Mouse (Mus musculus): ENCODE results near the gene Gm9903. TPM values are rescaled to one million over a fixed set of nuclear protein-coding genes. Genes with fewer than 3 reads are reported as not detected.
A peak's percentile ranks its signal among the peaks of the same experiment; 100 is the strongest.

Gene Gm9903
- total and polyA plus RNA-seq, 3 experiments: 0.16 to 0.26 (median 0.21) TPM

DNA sequence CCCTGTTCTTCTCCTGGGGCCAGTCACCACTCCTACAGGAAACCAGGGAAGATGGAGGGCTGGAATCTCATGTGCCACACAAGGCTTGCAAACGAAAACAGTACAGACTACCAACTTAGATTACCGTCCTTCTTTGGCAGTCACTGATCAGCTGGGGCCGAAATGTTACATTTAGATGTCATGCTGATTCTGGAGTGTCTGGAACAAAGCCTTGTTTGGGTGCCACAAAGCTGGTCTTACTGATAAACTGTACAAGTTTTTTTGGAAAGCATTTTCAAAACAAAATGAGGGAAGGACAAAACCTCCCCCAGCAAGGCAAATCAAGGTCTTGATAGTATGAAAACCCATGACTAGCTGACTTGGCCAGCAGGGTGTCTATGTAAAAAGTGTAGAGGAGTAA, 6.0 kb upstream of the Gm9903 start:
- H3K27me3 ChIP-seq (replicated peaks): no peaks in the 10 kb centered on the region
- no peak for DNase-seq (ENCODE audit: extremely low read depth)
- dilution Hi-C loops (cut with MboI; ENCODE audit: extremely low pct_ligation_motif_present, extremely low pct_unique_long_range_greater_than_20kb, low sequenced_read_pairs) (no loop called here), in situ Hi-C loops (cut with MboI; ENCODE audit: low pct_ligation_motif_present, low pct_unique_long_range_greater_than_20kb, low sequenced_read_pairs) (no loop called here)
- TF ChIP-seq NELFE (IDR thresholded peaks at IDR 0.05; ENCODE audit: low read depth, low read length) (no peak), EP300 (IDR thresholded peaks at IDR 0.05; ENCODE audit: low read length) (no peak), RAD21 (IDR thresholded peaks at IDR 0.05; ENCODE audit: low read depth, low read length) (no peak), ETS1 (conservative IDR thresholded peaks at IDR 0.05; ENCODE audit: low read depth, low read length) (no peak), KAT2A (IDR thresholded peaks at IDR 0.05; ENCODE audit: insufficient replicate concordance, low read length) (no peak), MAX (IDR thresholded peaks at IDR 0.05; ENCODE audit: low read length) (no peak), TBP (conservative IDR thresholded peaks at IDR 0.05; ENCODE audit: low read depth, low read length) (no peak)
- peaks cover 3 to 40% of the 10 kb centered on the region in 2 experiments; a peak in 3 of 4 replicates for H3K4me1 ChIP-seq (ENCODE audit: control insufficient read depth in 1 of 2, insufficient read depth in 2 of 2)
- H3K9me3 ChIP-seq (replicated peaks; ENCODE audit: low read length): no peaks in the 10 kb centered on the region
- no peak overlapping the region for H3K27ac ChIP-seq (ENCODE audit: insufficient read depth, low read depth)
- peaks cover 17 to 61% of the 10 kb centered on the region in 2 experiments for H3K36me3 ChIP-seq (replicated peaks in 1 of 2; ENCODE audit: control insufficient read depth in 1 of 2, insufficient read depth in 1 of 2, low read length in 1 of 2)
- H3K4me3 ChIP-seq (replicated peaks in 1 of 3; ENCODE audit: low read depth in 2 of 3, low read length in 2 of 3, poor library complexity in 1 of 3): no peak overlapping the region
- no peak overlapping the region for H3K4me2 ChIP-seq (ENCODE audit: insufficient read depth, low read depth, poor library complexity, severe bottlenecking)
- peaks cover 24% of the 10 kb centered on the region for H3K79me2 ChIP-seq (replicated peaks; ENCODE audit: control insufficient read depth, extremely low read depth, insufficient read depth, poor library complexity, severe bottlenecking)
- no peak overlapping the region for H3K9ac ChIP-seq (ENCODE audit: insufficient read depth, low read depth)

DNA sequence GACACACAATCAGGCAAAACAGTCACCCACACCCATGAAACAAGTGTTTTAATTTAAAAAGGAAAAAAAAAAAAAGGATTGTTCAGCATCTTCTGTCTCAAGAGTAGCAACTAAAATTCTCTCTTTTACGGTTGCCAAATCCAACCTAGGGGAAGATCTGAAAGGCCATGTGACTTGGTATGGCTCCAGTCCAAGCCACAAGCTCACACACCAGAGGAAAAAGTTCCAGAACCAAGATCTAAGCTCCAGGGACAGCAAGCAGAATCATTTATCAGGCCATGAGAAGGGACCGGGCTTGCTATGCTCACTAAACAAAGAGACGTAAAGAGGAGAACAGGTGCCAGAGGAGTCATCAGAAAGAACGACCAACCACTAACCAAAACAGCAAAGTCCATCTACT, 1.8 kb upstream of the Gm9903 start:
- Histone ChIP-seq H3K27me3 (replicated peaks) (no peaks in the 10 kb centered on the region), H3K36me3 (replicated peaks in 1 of 2; ENCODE audit: control insufficient read depth in 1 of 2, insufficient read depth in 1 of 2, low read length in 1 of 2) (peaks cover 3 to 34% of the 10 kb centered on the region in 2 experiments), H3K27ac (ENCODE audit: insufficient read depth, low read depth) (no peak overlapping the region), H3K4me1 (ENCODE audit: control insufficient read depth in 1 of 2, insufficient read depth in 2 of 2) (peaks cover 3 to 43% of the 10 kb centered on the region in 2 experiments; a peak in 3 of 4 replicates), H3K4me2 (ENCODE audit: insufficient read depth, low read depth, poor library complexity, severe bottlenecking) (peak overlapping the region; percentile 94), H3K9me3 (replicated peaks; ENCODE audit: low read length) (no peaks in the 10 kb centered on the region), H3K4me3 (replicated peaks in 1 of 3; ENCODE audit: low read depth in 2 of 3, low read length in 2 of 3, poor library complexity in 1 of 3) (peak overlapping the region; percentile 46 to 86 (median 82)), H3K9ac (ENCODE audit: insufficient read depth, low read depth) (peak overlapping the region; percentile 88), H3K79me2 (replicated peaks; ENCODE audit: control insufficient read depth, extremely low read depth, insufficient read depth, poor library complexity, severe bottlenecking) (peaks cover 16% of the 10 kb centered on the region)
- peak; percentile 7 for DNase-seq (ENCODE audit: extremely low read depth)
- in situ Hi-C loops (cut with MboI; ENCODE audit: low pct_ligation_motif_present, low pct_unique_long_range_greater_than_20kb, low sequenced_read_pairs) (no loop called here), dilution Hi-C loops (cut with MboI; ENCODE audit: extremely low pct_ligation_motif_present, extremely low pct_unique_long_range_greater_than_20kb, low sequenced_read_pairs) (no loop called here)
- no peak for TF ChIP-seq NELFE (IDR thresholded peaks at IDR 0.05; ENCODE audit: low read depth, low read length)
- TF ChIP-seq MAX (IDR thresholded peaks at IDR 0.05; ENCODE audit: low read length): no peak
- TF ChIP-seq BHLHE40 (IDR thresholded peaks at IDR 0.05; ENCODE audit: low read depth, low read length): 0 out of 2 replicates have a peak, but pooled peaks have one; percentile 37
- no peak for TF ChIP-seq CHD2 (IDR thresholded peaks at IDR 0.05; ENCODE audit: low read length)
- 0 out of 2 replicates have a peak, but pooled peaks have one; percentile 21 for TF ChIP-seq USF2 (conservative IDR thresholded peaks at IDR 0.05; ENCODE audit: low read depth, low read length)
- no peak for TF ChIP-seq UBTF (IDR thresholded peaks at IDR 0.05; ENCODE audit: low read depth, low read length)
- no peak for TF ChIP-seq MAFK (IDR thresholded peaks at IDR 0.05; ENCODE audit: insufficient replicate concordance, low read length)
- no peak for TF ChIP-seq NRF1 (IDR thresholded peaks at IDR 0.05; ENCODE audit: low read depth, low read length)

Measured in CH12.LX (cell line).